Mouse (Mus musculus) E14TG2a.4 (cell line): ENCODE measurements at regions not wholly inside any gene's neighbourhood (a gene's known extent, or its start where the extent isn't known, plus 50 kb on each side); places are given as distances from the start of the nearest gene placed in this dataset.

ENCODE experiments used
- CTCF ChIP-seq: conservative IDR thresholded peaks from 2 replicates; pipeline ENCODE4 v1.5.1; 2014; ENCODE audit warnings: low read length
- POU5F1 ChIP-seq: IDR thresholded peaks from 2 replicates; pipeline ENCODE4 v1.6.1; 2014; ENCODE audit warnings: low read length, borderline replicate concordance

GRCm38 (mm10) chr6:117241206-117241605 is 72.9 kb downstream of the Cxcl12 start:
- no peak for TF ChIP-seq CTCF
- TF ChIP-seq POU5F1: no peak
